Mouse (Mus musculus): ENCODE results near the gene Slc13a1. TPM values are rescaled to one million over a fixed set of nuclear protein-coding genes. Genes with fewer than 3 reads are reported as not detected.

Gene Slc13a1
- total and polyA plus RNA-seq, 3 experiments, result 0.33 TPM; not detected in 2

DNA sequence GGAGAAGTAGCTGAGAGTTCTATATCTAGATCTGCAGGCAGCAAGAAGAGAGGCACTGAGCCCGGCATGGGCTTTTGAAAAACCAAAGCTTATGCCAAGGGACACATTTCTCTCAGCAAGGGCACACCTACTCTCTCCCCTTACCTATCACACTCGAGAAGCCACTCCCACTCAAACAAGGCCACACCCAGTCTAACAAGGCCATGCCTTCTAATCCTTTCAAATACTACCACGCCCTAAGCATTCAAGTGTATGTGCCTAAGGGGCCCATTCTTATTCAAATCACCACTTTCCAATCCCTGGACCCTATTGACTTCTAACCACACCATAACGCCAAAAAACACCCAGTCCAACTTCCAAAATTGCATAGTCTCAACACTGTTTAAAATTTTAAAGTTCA lies 112.8 kb downstream of the Slc13a1 start:
- Histone ChIP-seq H3K4me3 (ENCODE audit: low read depth, low read length) (no peak overlapping the region), H3K9me3 (replicated peaks) (no peaks in the 10 kb centered on the region), H3K36me3 (replicated peaks) (no peaks in the 10 kb centered on the region), H3K27me3 (ENCODE audit: insufficient read depth, low read length) (no peaks in the 10 kb centered on the region), H3K4me1 (ENCODE audit: insufficient read depth, low read depth, low read length) (no peaks in the 10 kb centered on the region)
- DNase-seq (ENCODE audit: low spot score), result no peak
- ATAC-seq (ENCODE audit: extremely low read depth, insufficient number of reproducible peaks, low FRiP score, poor library complexity, severe bottlenecking), result no peak
- TF ChIP-seq CTCF (IDR thresholded peaks at IDR 0.05; ENCODE audit: low read depth, low read length), result no peak
- no peak for TF ChIP-seq POLR2AphosphoS5 (IDR thresholded peaks at IDR 0.05; ENCODE audit: insufficient replicate concordance, low read depth, low read length)
- no peak for TF ChIP-seq GATA2 (IDR thresholded peaks at IDR 0.05; ENCODE audit: borderline replicate concordance, low read depth, low read length)

DNA sequence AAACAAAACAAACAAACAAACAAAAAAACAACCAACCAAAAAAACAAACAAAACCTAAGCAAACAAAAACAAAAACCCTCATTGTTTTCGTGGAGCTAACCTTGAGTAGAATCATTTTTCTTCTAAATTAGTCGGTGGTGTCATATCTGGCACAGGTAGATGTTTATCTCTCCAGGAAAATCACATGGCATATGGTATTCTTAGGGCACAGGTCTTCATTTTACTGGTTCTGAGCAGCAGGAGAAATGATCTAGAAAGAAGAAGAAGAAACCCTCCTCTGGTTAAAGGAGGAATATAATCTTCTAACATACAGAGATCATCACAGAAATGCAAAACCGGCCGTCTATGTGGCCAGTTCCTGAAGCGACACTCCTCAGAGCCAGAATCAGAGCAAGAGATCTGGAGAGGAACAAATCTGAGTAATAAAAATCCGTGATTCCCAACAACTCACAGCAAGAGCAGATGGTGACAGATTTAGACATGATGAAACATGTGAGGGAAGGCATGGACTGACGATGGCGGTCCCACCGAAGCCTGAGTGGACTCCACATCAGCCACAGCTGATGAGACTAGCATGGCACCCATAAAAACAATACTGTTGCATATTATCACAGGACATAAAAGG lies 113.7 kb downstream of the Slc13a1 start:
- DNase-seq (ENCODE audit: low spot score) (no peak), ATAC-seq (ENCODE audit: extremely low read depth, insufficient number of reproducible peaks, low FRiP score, poor library complexity, severe bottlenecking) (no peak)
- Histone ChIP-seq H3K27me3 (ENCODE audit: insufficient read depth, low read length) (no peaks in the 10 kb centered on the region), H3K9me3 (replicated peaks) (no peaks in the 10 kb centered on the region), H3K4me3 (ENCODE audit: low read depth, low read length) (no peak overlapping the region), H3K36me3 (replicated peaks) (no peaks in the 10 kb centered on the region), H3K4me1 (ENCODE audit: insufficient read depth, low read depth, low read length) (no peaks in the 10 kb centered on the region)
- TF ChIP-seq GATA2 (IDR thresholded peaks at IDR 0.05; ENCODE audit: borderline replicate concordance, low read depth, low read length) (no peak), CTCF (IDR thresholded peaks at IDR 0.05; ENCODE audit: low read depth, low read length) (no peak), POLR2AphosphoS5 (IDR thresholded peaks at IDR 0.05; ENCODE audit: insufficient replicate concordance, low read depth, low read length) (no peak), TAL1 (conservative IDR thresholded peaks at IDR 0.05; ENCODE audit: low read depth, low read length) (no peak), GATA1 (IDR thresholded peaks at IDR 0.05; ENCODE audit: borderline replicate concordance, low read length) (no peak)

DNA sequence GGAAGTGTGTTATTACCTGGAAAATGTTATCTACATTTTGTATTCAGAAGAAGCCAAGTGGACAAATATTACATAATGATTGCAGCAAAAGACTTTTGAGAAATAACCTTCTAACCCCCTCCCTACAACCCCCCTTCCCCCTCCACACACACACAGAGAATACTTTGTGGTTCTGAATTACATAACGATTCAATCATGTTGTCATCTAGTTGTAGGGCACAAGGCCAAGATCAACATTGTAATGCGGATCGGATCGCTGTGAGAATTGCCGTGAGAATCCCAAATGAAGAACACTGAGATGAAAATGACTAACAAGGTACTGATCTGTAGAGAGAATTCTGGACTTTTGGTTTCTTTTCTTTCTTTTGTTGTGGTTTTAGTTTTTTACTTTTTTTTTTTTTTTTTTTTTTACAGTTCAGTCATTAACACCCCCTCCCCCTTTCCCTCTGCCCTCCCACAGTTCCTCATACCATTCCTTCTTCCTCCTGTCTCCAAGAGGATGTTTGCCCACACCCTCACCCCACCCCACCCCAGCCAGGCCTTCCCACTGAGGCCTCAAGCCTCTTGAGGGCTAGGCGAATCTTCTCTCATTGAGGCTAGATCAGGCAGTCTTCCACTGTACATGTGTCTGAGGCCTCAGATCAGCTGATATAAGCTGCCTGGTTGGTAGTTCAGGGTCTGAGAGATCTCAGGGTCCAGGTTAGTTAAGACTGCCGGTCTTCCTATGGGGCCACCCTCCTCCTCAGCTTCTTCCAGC lies 120.7 kb downstream of the Slc13a1 start:
- Histone ChIP-seq H3K4me3 (ENCODE audit: low read depth, low read length) (no peak overlapping the region), H3K9me3 (replicated peaks) (no peaks in the 10 kb centered on the region), H3K36me3 (replicated peaks) (no peaks in the 10 kb centered on the region), H3K4me1 (ENCODE audit: insufficient read depth, low read depth, low read length) (no peaks in the 10 kb centered on the region), H3K27me3 (ENCODE audit: insufficient read depth, low read length) (no peaks in the 10 kb centered on the region)
- TF ChIP-seq GATA2 (IDR thresholded peaks at IDR 0.05; ENCODE audit: borderline replicate concordance, low read depth, low read length), result no peak
- no peak for TF ChIP-seq POLR2AphosphoS5 (IDR thresholded peaks at IDR 0.05; ENCODE audit: insufficient replicate concordance, low read depth, low read length)
- TF ChIP-seq GATA1 (IDR thresholded peaks at IDR 0.05; ENCODE audit: borderline replicate concordance, low read length), result no peak
- ATAC-seq (ENCODE audit: extremely low read depth, insufficient number of reproducible peaks, low FRiP score, poor library complexity, severe bottlenecking), result no peak
- DNase-seq (ENCODE audit: low spot score), result no peak

DNA sequence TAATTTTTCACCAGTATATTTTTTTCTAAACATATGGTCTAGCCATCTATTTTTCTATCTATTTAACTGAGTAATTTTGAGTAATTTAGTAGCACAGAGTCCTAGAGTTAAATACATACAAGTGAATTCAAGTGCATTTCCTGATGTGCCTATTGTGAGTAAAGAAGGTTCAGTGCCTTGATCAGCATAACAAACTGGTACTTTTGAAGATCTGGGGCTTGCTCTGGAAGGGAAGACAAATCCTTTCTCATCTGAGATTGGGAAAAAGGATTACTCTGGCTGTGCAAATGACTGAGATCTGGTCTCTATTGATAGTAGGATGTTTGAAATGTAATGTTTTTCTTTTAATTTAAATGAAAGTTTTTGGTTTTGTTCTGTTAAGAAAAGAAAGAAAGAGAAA lies 124.4 kb downstream of the Slc13a1 start:
- Histone ChIP-seq H3K27me3 (ENCODE audit: insufficient read depth, low read length) (no peaks in the 10 kb centered on the region), H3K9me3 (replicated peaks) (no peaks in the 10 kb centered on the region), H3K4me1 (ENCODE audit: insufficient read depth, low read depth, low read length) (no peaks in the 10 kb centered on the region), H3K4me3 (ENCODE audit: low read depth, low read length) (no peak overlapping the region), H3K36me3 (replicated peaks) (no peaks in the 10 kb centered on the region)
- TF ChIP-seq POLR2AphosphoS5 (IDR thresholded peaks at IDR 0.05; ENCODE audit: insufficient replicate concordance, low read depth, low read length), result no peak
- TF ChIP-seq CTCF (IDR thresholded peaks at IDR 0.05; ENCODE audit: low read depth, low read length), result no peak
- TF ChIP-seq GATA2 (IDR thresholded peaks at IDR 0.05; ENCODE audit: borderline replicate concordance, low read depth, low read length), result no peak
- no peak for TF ChIP-seq GATA1 (IDR thresholded peaks at IDR 0.05; ENCODE audit: borderline replicate concordance, low read length)
- TF ChIP-seq TAL1 (conservative IDR thresholded peaks at IDR 0.05; ENCODE audit: low read depth, low read length), result no peak
- ATAC-seq (ENCODE audit: extremely low read depth, insufficient number of reproducible peaks, low FRiP score, poor library complexity, severe bottlenecking), result no peak
- no peak for DNase-seq (ENCODE audit: low spot score)

Other genes starting within 250 kb of the Slc13a1 start
- gene Tas2r118, start 198.0 kb downstream of the Slc13a1 start, total RNA-seq (2014; fragmentation: Nextera tagmentation), result not detected in 2 replicates
- gene Tas2r118, start 198.0 kb downstream of the Slc13a1 start, total RNA-seq (2017), result 0.29 TPM in 1 of 2 replicates, not detected in the other
- gene Tas2r118, start 198.0 kb downstream of the Slc13a1 start, polyA plus RNA-seq (2012), result not detected in 2 replicates

All from G1E (cell line).